Mouse (Mus musculus) myocyte (in vitro differentiated cells): Measurements from ENCODE around the gene Heatr1. TPM values are rescaled to one million over a fixed set of nuclear protein-coding genes. Genes with fewer than 3 reads are reported as not detected.

ENCODE experiments used
- H3K27me3 ChIP-seq: one replicate; pipeline ENCODE4 v1.6.1; 2011; ENCODE audit not compliant: control insufficient read depth, insufficient read depth, insufficient read length
- H3K36me3 ChIP-seq: one replicate; pipeline ENCODE4 v1.6.1; 2011; ENCODE audit not compliant: control insufficient read depth, insufficient read depth
- H3K4me2 ChIP-seq: one replicate; pipeline ENCODE4 v1.6.1; 2011; ENCODE audit warnings: low read depth, control low read depth
- H3K4me3 ChIP-seq: one replicate; pipeline ENCODE4 v1.5.1; 2011; ENCODE audit warnings: mild to moderate bottlenecking, control low read depth, moderate library complexity
- H3K79me2 ChIP-seq: one replicate; pipeline ENCODE4 v1.6.1; 2011; ENCODE audit not compliant: control insufficient read depth, insufficient read depth
- H3ac ChIP-seq: one replicate; pipeline ENCODE4 v1.6.1; 2011; ENCODE audit not compliant: control insufficient read depth, insufficient read length
- CEBPB ChIP-seq: IDR thresholded peaks from 2 replicates; pipeline ENCODE4 v1.6.1; 2011; ENCODE audit warnings: mild to moderate bottlenecking, moderate library complexity; ENCODE audit not compliant: poor library complexity, insufficient read depth, severe bottlenecking
- E2F4 ChIP-seq: IDR thresholded peaks from one replicate; pipeline ENCODE4 v1.6.1; 2011; ENCODE audit warnings: mild to moderate bottlenecking, control low read depth, moderate library complexity; ENCODE audit not compliant: insufficient read depth
- MAX ChIP-seq: IDR thresholded peaks from one replicate; pipeline ENCODE4 v1.6.1; 2011; ENCODE audit warnings: low read depth, mild to moderate bottlenecking, control low read depth
- MYOD1 ChIP-seq, 3 experiments: IDR thresholded peaks; one replicate each; pipeline ENCODE4 v1.6.1; 2011; ENCODE audit warnings: control low read depth in 2 of 3, low read depth in 2 of 3, mild to moderate bottlenecking in 2 of 3, moderate library complexity in 1 of 3; ENCODE audit not compliant: insufficient read length in 2 of 3, control insufficient read depth in 1 of 3
- MYOG ChIP-seq, 3 experiments: IDR thresholded peaks; one replicate each; pipeline ENCODE4 v1.6.1; 2011; ENCODE audit warnings: control low read depth in 2 of 3, low read depth in 2 of 3, mild to moderate bottlenecking in 2 of 3; ENCODE audit not compliant: insufficient read length in 2 of 3, control insufficient read depth in 1 of 3, insufficient read depth in 1 of 3
- POLR2A ChIP-seq: IDR thresholded peaks from one replicate; pipeline ENCODE4 v1.6.1; 2011; ENCODE audit warnings: low read depth, mild to moderate bottlenecking, control low read depth, moderate library complexity; ENCODE audit not compliant: insufficient read length
- POLR2AphosphoS2 ChIP-seq: IDR thresholded peaks from one replicate; pipeline ENCODE4 v1.6.1; 2011; ENCODE audit warnings: low read depth, control low read depth; ENCODE audit not compliant: insufficient read length
- REST ChIP-seq: IDR thresholded peaks from one replicate; pipeline ENCODE4 v1.6.1; 2011; ENCODE audit warnings: mild to moderate bottlenecking, control low read depth, moderate library complexity; ENCODE audit not compliant: insufficient read depth, insufficient read length
- SRF ChIP-seq: IDR thresholded peaks from one replicate; pipeline ENCODE4 v1.6.1; 2011; ENCODE audit warnings: low read depth; ENCODE audit not compliant: control insufficient read depth, insufficient read length
- TCF12 ChIP-seq: IDR thresholded peaks from one replicate; pipeline ENCODE4 v1.6.1; 2011; ENCODE audit warnings: mild to moderate bottlenecking, control low read depth; ENCODE audit not compliant: poor library complexity, insufficient read depth, severe bottlenecking
- TCF3 ChIP-seq: IDR thresholded peaks from one replicate; pipeline ENCODE4 v1.6.1; 2011; ENCODE audit warnings: low read depth, control low read depth; ENCODE audit not compliant: insufficient read length
- USF1 ChIP-seq: IDR thresholded peaks from one replicate; pipeline ENCODE4 v1.6.1; 2011; ENCODE audit warnings: low read depth, mild to moderate bottlenecking, control low read depth, moderate library complexity
- polyA plus RNA-seq: library from polyadenylated mRNA; unstranded; fragments of >200 nt; fragmentation: generic; extraction: Trizol; gene quantifications from one replicate; pipeline ENCODE4 v1.2.1, GENCODE M21; 2012; ENCODE audit warnings: missing spikeins

Gene Heatr1
- polyA plus RNA-seq, 1 experiment = 23.6 TPM

DNA sequence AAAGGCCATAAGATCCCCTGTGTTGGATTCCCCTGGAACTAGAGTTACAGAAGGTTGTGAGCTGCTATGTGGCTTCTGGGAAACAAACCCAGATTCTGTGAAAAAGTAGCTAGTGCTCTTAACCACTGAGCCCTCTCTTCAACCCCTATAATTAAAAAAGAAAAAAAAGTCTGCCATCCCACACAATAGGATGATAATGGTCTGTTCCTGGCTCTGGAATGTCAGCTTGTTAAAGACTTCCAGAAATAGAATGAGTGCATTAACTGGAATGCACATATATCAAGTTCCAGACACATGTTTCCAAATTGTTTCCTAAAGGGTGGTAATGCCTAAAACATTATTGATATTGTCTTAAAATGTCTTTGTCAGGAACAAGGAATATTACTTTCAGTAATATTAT lies 10.0 kb upstream of the Heatr1 start:
- Histone ChIP-seq H3K4me2 (peak overlapping the region; percentile 14), H3K36me3 (no peaks in the 10 kb centered on the region), H3K79me2 (no peaks in the 10 kb centered on the region), H3K27me3 (no peaks in the 10 kb centered on the region), H3ac (no peak overlapping the region), H3K4me3 (no peak overlapping the region)
- TF ChIP-seq POLR2A (no peak), USF1 (no peak), MYOG (IDR thresholded peaks at IDR 0.05; ENCODE audit: control insufficient read depth in 1 of 3, insufficient read depth in 1 of 3, insufficient read length in 2 of 3, low read depth in 2 of 3) (no peak), SRF (no peak), CEBPB (no peak), TCF12 (no peak), MAX (no peak), REST (no peak), TCF3 (no peak), POLR2AphosphoS2 (no peak), MYOD1 (IDR thresholded peaks at IDR 0.05; ENCODE audit: control insufficient read depth in 1 of 3, insufficient read length in 2 of 3, low read depth in 2 of 3) (no peak), E2F4 (no peak)

DNA sequence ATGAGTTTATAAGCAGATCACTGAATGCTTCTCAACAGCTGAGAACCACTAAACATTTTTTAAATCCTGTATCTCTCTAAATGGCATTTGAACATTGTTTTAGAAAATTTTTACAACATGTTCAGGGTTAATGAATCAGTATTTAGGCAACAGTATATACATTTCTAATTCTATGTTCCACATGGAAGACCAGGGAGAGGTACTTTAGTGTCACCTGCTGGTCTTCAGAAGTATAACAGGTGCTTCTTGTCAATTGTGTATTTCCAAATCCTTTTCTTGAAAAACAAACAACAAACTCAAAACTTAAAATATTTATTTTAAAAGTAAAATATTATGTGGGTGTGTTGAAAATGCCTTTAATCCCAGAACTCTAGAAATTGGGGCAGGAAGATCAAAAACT lies 8.5 kb upstream of the Heatr1 start:
- no peaks in the 10 kb centered on the region for H3K36me3 ChIP-seq
- no peaks in the 10 kb centered on the region for H3K79me2 ChIP-seq
- no peak overlapping the region for H3K4me3 ChIP-seq
- TF ChIP-seq CEBPB = no peak
- no peak for TF ChIP-seq TCF3
- TF ChIP-seq E2F4 = no peak
- no peak for TF ChIP-seq REST
- TF ChIP-seq USF1 = no peak
- TF ChIP-seq MAX = no peak
- no peak for TF ChIP-seq POLR2AphosphoS2
- no peak for TF ChIP-seq POLR2A
- no peak for TF ChIP-seq SRF
- no peak for TF ChIP-seq MYOG (IDR thresholded peaks at IDR 0.05; ENCODE audit: control insufficient read depth in 1 of 3, insufficient read depth in 1 of 3, insufficient read length in 2 of 3, low read depth in 2 of 3)
- no peak for TF ChIP-seq TCF12
- TF ChIP-seq MYOD1 (IDR thresholded peaks at IDR 0.05; ENCODE audit: control insufficient read depth in 1 of 3, insufficient read length in 2 of 3, low read depth in 2 of 3) = no peak
- no peak overlapping the region for H3K4me2 ChIP-seq
- no peak overlapping the region for H3ac ChIP-seq
- H3K27me3 ChIP-seq = no peaks in the 10 kb centered on the region

DNA sequence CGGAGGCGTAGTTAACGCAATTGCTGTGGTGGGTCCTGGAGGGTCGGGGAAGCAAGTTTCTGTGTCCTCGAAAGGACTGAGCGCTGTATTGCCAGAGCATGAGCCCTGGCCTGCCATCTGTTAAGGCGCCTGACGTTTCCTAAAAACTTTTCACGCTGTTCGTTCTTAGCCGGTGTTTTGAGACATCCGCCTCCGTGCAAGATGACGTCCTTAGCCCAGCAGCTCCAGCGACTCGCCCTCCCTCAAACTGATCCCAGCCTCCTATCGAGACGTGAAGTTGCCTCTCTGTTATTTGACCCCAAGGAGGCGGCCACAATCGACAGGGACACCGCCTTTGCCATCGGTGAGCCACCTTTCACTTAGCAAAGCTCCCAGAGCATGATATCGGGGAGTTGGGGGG lies 744 bp downstream of the Heatr1 start:
- H3ac ChIP-seq = peak overlapping the region; percentile 53
- peaks cover 12% of the 10 kb centered on the region for H3K36me3 ChIP-seq
- H3K4me2 ChIP-seq = peak overlapping the region; percentile 94
- H3K4me3 ChIP-seq = peak overlapping the region; percentile 91
- H3K27me3 ChIP-seq = peaks cover 5% of the 10 kb centered on the region
- TF ChIP-seq TCF12 = no peak
- TF ChIP-seq POLR2A = no peak
- peaks cover 18% of the 10 kb centered on the region for H3K79me2 ChIP-seq

DNA sequence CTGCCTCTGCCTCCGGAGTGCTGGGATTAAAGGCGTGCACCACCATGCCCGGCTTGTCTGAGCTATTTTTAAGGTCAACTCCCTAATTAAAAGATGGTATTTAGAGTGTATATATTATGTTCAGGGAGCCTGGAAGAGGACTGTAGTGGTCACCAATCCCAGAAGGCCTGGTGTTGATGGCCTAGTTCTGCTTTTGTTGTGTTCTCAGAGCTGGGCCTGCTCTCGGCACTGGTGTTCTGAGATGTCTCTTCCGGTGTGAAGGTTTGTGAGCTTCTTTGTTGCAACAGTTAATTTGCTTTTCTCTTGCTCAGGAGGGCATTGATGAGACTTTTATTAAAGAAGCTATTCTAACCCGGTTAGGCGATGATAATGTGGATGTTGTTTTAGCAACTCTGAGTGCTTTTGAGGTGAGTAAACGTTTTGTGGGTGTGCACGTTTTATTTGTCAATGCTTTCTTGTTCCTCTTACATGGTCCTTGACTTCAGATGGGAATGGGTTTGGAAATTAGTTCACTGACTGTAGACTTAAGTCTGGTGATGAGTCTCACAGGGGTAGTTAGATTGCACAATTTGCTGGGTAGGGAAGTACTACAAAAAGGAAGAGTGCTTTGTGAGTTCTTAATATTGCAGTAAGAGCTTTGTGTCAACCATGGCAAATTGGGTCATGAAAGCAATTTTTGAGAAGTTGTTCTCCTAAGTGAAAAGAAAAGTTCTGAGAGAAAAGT lies 13.7 kb downstream of the Heatr1 start:
- H3ac ChIP-seq = no peak overlapping the region
- H3K27me3 ChIP-seq = no peaks in the 10 kb centered on the region
- no peak overlapping the region for H3K4me2 ChIP-seq
- TF ChIP-seq CEBPB (no peak), POLR2A (no peak), MAX (no peak), REST (no peak), TCF12 (no peak), E2F4 (no peak), SRF (no peak), POLR2AphosphoS2 (no peak), MYOD1 (IDR thresholded peaks at IDR 0.05; ENCODE audit: control insufficient read depth in 1 of 3, insufficient read length in 2 of 3, low read depth in 2 of 3) (no peak), MYOG (IDR thresholded peaks at IDR 0.05; ENCODE audit: control insufficient read depth in 1 of 3, insufficient read depth in 1 of 3, insufficient read length in 2 of 3, low read depth in 2 of 3) (no peak), USF1 (no peak), TCF3 (no peak)
- no peak overlapping the region for H3K4me3 ChIP-seq
- peaks cover 29% of the 10 kb centered on the region for H3K36me3 ChIP-seq
- no peaks in the 10 kb centered on the region for H3K79me2 ChIP-seq

DNA sequence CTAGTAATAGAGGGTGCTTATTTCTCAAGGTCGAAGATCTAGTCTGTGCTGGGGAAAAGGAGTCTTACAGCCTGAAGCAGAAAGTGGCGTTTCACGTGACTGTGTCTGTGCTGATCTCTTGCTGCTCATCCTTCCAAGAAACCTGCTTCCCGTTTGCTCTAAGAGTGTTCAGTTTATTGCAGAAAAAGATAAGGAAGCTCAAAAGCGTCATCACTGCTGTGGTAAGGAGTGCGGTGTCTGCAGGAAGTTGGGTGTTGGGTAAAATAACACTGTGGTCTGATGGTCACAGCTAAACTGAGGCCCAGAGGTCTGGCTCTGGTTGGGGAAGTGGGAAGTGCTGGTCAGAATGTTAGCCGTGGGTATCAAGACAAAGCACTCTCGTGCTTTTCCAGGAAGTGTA lies 17.2 kb downstream of the Heatr1 start:
- Histone ChIP-seq H3K79me2 (no peaks in the 10 kb centered on the region), H3K4me3 (no peak overlapping the region), H3K36me3 (peaks cover 56% of the 10 kb centered on the region), H3ac (no peak overlapping the region), H3K4me2 (no peak overlapping the region), H3K27me3 (no peaks in the 10 kb centered on the region)
- TF ChIP-seq TCF12 (no peak), CEBPB (no peak), MYOG (IDR thresholded peaks at IDR 0.05; ENCODE audit: control insufficient read depth in 1 of 3, insufficient read depth in 1 of 3, insufficient read length in 2 of 3, low read depth in 2 of 3) (no peak), MYOD1 (IDR thresholded peaks at IDR 0.05; ENCODE audit: control insufficient read depth in 1 of 3, insufficient read length in 2 of 3, low read depth in 2 of 3) (no peak), MAX (no peak), POLR2A (no peak), SRF (no peak), TCF3 (no peak), REST (no peak), E2F4 (no peak), POLR2AphosphoS2 (no peak), USF1 (no peak)
